Mouse (Mus musculus): ENCODE results near the gene Stk39.

- TF ChIP-seq POLR2A (IDR thresholded peaks at IDR 0.05; ENCODE audit: low read depth, low read length) (no peak), CTCF (IDR thresholded peaks at IDR 0.05; ENCODE audit: borderline replicate concordance, insufficient read depth, low read length) (no peak)
Observed at GRCm38 (mm10) chr2:68271301-68271700, 200.8 kb downstream of the Stk39 start.
